Mouse (Mus musculus) heart, adult 2 months (tissue): ENCODE measurements around the gene Ano8. TPM values are rescaled to one million over a fixed set of nuclear protein-coding genes. Genes with fewer than 3 reads are reported as not detected.

ENCODE experiments used
- DNase-seq, 2 experiments: peaks; one replicate each; pipeline ENCODE4 v3.0.0; 2021
- H3K27ac ChIP-seq: fragments of 200-600 bp; 2 replicates; pipeline ENCODE4 v1.8.1; 2022
- H3K27me3 ChIP-seq: fragments of 200-500 bp; 2 replicates; pipeline ENCODE4 v1.6.1; 2012; ENCODE audit warnings: mild to moderate bottlenecking, low read length, inconsistent platforms, mixed read lengths; ENCODE audit not compliant: control insufficient read depth, insufficient read depth
- H3K36me3 ChIP-seq: fragments of 200-500 bp; 2 replicates; pipeline ENCODE4 v1.6.1; 2012; ENCODE audit warnings: low read length, inconsistent platforms; ENCODE audit not compliant: control insufficient read depth, insufficient read depth
- H3K4me1 ChIP-seq: fragments of 200-500 bp; 2 replicates; pipeline ENCODE4 v1.6.1; 2011; ENCODE audit warnings: low read length; ENCODE audit not compliant: control insufficient read depth, insufficient read depth
- H3K4me3 ChIP-seq: fragments of 200-600 bp; 2 replicates; pipeline ENCODE4 v1.8.1; 2022
- H3K79me2 ChIP-seq: fragments of 200-500 bp; replicated peaks from 2 replicates; pipeline ENCODE4 v1.6.1; 2012; ENCODE audit warnings: mild to moderate bottlenecking, inconsistent platforms, low read length, moderate library complexity, mixed read lengths; ENCODE audit not compliant: control insufficient read depth, insufficient read depth
- H3K9ac ChIP-seq: fragments of 200-500 bp; 2 replicates; pipeline ENCODE4 v1.6.1; 2012; ENCODE audit warnings: low read depth, mild to moderate bottlenecking, control low read depth, inconsistent platforms, low read length, mixed read lengths
- CTCF ChIP-seq: fragments of 200-600 bp; IDR thresholded peaks from 2 replicates; pipeline ENCODE4 v1.8.1; 2022; ENCODE audit warnings: antibody characterized with exemption, mild to moderate bottlenecking, moderate library complexity
- EP300 ChIP-seq: fragments of 200-500 bp; IDR thresholded peaks from 2 replicates; pipeline ENCODE4 v1.6.1; 2011; ENCODE audit warnings: low read depth, low read length, control low read depth; ENCODE audit not compliant: insufficient read depth
- POLR2A ChIP-seq: fragments of 200-500 bp; IDR thresholded peaks from 2 replicates; pipeline ENCODE4 v1.6.1; 2011; ENCODE audit warnings: mild to moderate bottlenecking, low read depth, low read length, control low read depth; ENCODE audit not compliant: insufficient read depth
- WGBS: fragments of 180-500 bp; shearing (Covaris S2); methylation state at CpG from one replicate; pipeline ENCODE4 v1.1.7; 2018; 5-methylcytosine and 5-hydroxymethylcytosine counted together
- intact Hi-C: fragments of 180-260 bp; cut with DNase I; formaldehyde crosslinking; loops from one replicate; pipeline ENCODE4 v1.15.1; 2025
- polyA plus RNA-seq: library from polyadenylated mRNA; depleted of rRNA; stranded (reverse); fragments of >200 nt; gene quantifications from 2 replicates; pipeline ENCODE4 v1.2.3, GENCODE M21; 2012
- total RNA-seq, 2 experiments: library from RNA; stranded (reverse); gene quantifications; 2 replicates each; pipeline ENCODE4 v1.2.3; 2021

The Ano8 gene
- total and polyA plus RNA-seq, 3 experiments, result 15.3 to 16.3 (median 15.6) TPM

GRCm38 (mm10) chr8:71461152-71461840, 24.5 kb downstream of the Ano8 start:
- Histone ChIP-seq H3K79me2 (no peaks in the 10 kb centered on the region), H3K27ac (no peak overlapping the region), H3K36me3 (no peaks in the 10 kb centered on the region), H3K9ac (no peak overlapping the region), H3K4me1 (peaks cover 8% of the 10 kb centered on the region), H3K27me3 (no peaks in the 10 kb centered on the region), H3K4me3 (no peak overlapping the region)
- no peak for DNase-seq
- intact Hi-C loops, result loop anchor here (5.0 kb wide), 2 partner anchors 79 to 131 kb away; partner anchors contain the start of genes Nr2f6 and Pgls
- TF ChIP-seq EP300 (no peak), POLR2A (no peak), CTCF (no peak)
- WGBS, result 87% methylated on average over 47 of the region's 47 CpGs

- no peak for TF ChIP-seq EP300
- no peak for TF ChIP-seq POLR2A
- no peak for TF ChIP-seq CTCF
- H3K9ac ChIP-seq, result no peak overlapping the region
- intact Hi-C loops, result loop anchor here (5.0 kb wide), 2 partner anchors 78 to 132 kb away; partner anchors contain the start of genes Nr2f6 and Pgls
- H3K4me1 ChIP-seq, result peaks cover 8% of the 10 kb centered on the region
- H3K79me2 ChIP-seq, result no peaks in the 10 kb centered on the region
- no peak for DNase-seq
- no peak overlapping the region for H3K27ac ChIP-seq
- no peak overlapping the region for H3K4me3 ChIP-seq
- H3K27me3 ChIP-seq, result no peaks in the 10 kb centered on the region
- WGBS, result 95% methylated on average over 6 of the region's 6 CpGs
- H3K36me3 ChIP-seq, result no peaks in the 10 kb centered on the region
These were observed 25.0 kb downstream of the Ano8 start for GRCm38 (mm10) chr8:71460716-71461115.

GRCm38 (mm10) chr8:71457659-71458270, 28.0 kb downstream of the Ano8 start:
- DNase-seq, result no peak
- 85% methylated on average over 20 of the region's 20 CpGs for WGBS
- H3K9ac ChIP-seq, result no peak overlapping the region
- peaks cover 4% of the 10 kb centered on the region; the same call in 1 of the 2 replicates for H3K4me1 ChIP-seq
- intact Hi-C loops, result no loop called here
- no peaks in the 10 kb centered on the region for H3K36me3 ChIP-seq
- no peaks in the 10 kb centered on the region for H3K27me3 ChIP-seq
- H3K79me2 ChIP-seq, result no peaks in the 10 kb centered on the region
- no peak overlapping the region for H3K4me3 ChIP-seq
- no peak overlapping the region for H3K27ac ChIP-seq
- TF ChIP-seq EP300 (no peak), POLR2A (no peak), CTCF (no peak)

- Histone ChIP-seq H3K27ac (no peak overlapping the region), H3K36me3 (no peaks in the 10 kb centered on the region), H3K9ac (no peak overlapping the region), H3K79me2 (no peaks in the 10 kb centered on the region), H3K4me3 (no peak overlapping the region), H3K4me1 (no peaks in the 10 kb centered on the region), H3K27me3 (no peaks in the 10 kb centered on the region)
- DNase-seq, result no peak
- WGBS, result 55% methylated on average over 22 of the region's 22 CpGs
- TF ChIP-seq EP300 (no peak), CTCF (no peak), POLR2A (no peak)
- intact Hi-C loops, result no loop called here
These were observed 28.9 kb downstream of the Ano8 start for GRCm38 (mm10) chr8:71456906-71457305.

- no peaks in the 10 kb centered on the region for H3K27me3 ChIP-seq
- DNase-seq, result no peak
- TF ChIP-seq CTCF (no peak), EP300 (no peak), POLR2A (no peak)
- H3K79me2 ChIP-seq, result no peaks in the 10 kb centered on the region
- no peaks in the 10 kb centered on the region for H3K36me3 ChIP-seq
- no peak overlapping the region for H3K9ac ChIP-seq
- WGBS, result 75% methylated on average over 8 of the region's 8 CpGs
- no peak overlapping the region for H3K27ac ChIP-seq
- no peaks in the 10 kb centered on the region for H3K4me1 ChIP-seq
- intact Hi-C loops, result no loop called here
- H3K4me3 ChIP-seq, result no peak overlapping the region
These were observed 31.1 kb downstream of the Ano8 start for GRCm38 (mm10) chr8:71454668-71455067.

- no peak overlapping the region for H3K9ac ChIP-seq
- TF ChIP-seq CTCF, result no peak
- no peak for TF ChIP-seq POLR2A
- TF ChIP-seq EP300, result no peak
- no peaks in the 10 kb centered on the region for H3K79me2 ChIP-seq
- H3K36me3 ChIP-seq, result no peaks in the 10 kb centered on the region
- no peak for DNase-seq
- no peaks in the 10 kb centered on the region for H3K4me1 ChIP-seq
- H3K4me3 ChIP-seq, result no peak overlapping the region
- H3K27ac ChIP-seq, result no peak overlapping the region
- intact Hi-C loops, result no loop called here
- 78% methylated on average over 2 of the region's 2 CpGs for WGBS
- H3K27me3 ChIP-seq, result no peaks in the 10 kb centered on the region
These were observed 33.1 kb downstream of the Ano8 start for GRCm38 (mm10) chr8:71452669-71453068.
